Mouse (Mus musculus) neural tube, embryonic 13.5 days (tissue): ENCODE data around the gene Dgcr8. TPM values are rescaled to one million over a fixed set of nuclear protein-coding genes. Genes with fewer than 3 reads are reported as not detected.

ENCODE experiments used
- ATAC-seq: fragments of 200-750 bp; cut with Nextera tagmentation; 2 replicates; pipeline ENCODE4 v1.8.0; 2017; ENCODE audit warnings: low read depth, mild to moderate bottlenecking, moderate TSS enrichment, moderate library complexity
- H3K27ac ChIP-seq: fragments of 300-500 bp; sonication (generic); replicated peaks from 2 replicates; pipeline ENCODE4 v1.5.1; 2015; ENCODE audit warnings: moderate library complexity, mild to moderate bottlenecking, inconsistent platforms
- H3K27me3 ChIP-seq: fragments of 300-500 bp; sonication (generic); 2 replicates; pipeline ENCODE4 v1.6.1; 2015; ENCODE audit warnings: mild to moderate bottlenecking, inconsistent platforms
- H3K36me3 ChIP-seq: fragments of 300-500 bp; sonication (generic); 2 replicates; pipeline ENCODE4 v1.6.1; 2015; ENCODE audit warnings: mild to moderate bottlenecking, inconsistent platforms
- H3K4me1 ChIP-seq: fragments of 300-500 bp; sonication (generic); replicated peaks from 2 replicates; pipeline ENCODE4 v1.6.1; 2015; ENCODE audit warnings: inconsistent platforms
- H3K4me2 ChIP-seq: fragments of 300-500 bp; sonication (generic); 2 replicates; pipeline ENCODE4 v1.6.1; 2015; ENCODE audit warnings: inconsistent platforms, mild to moderate bottlenecking, moderate library complexity
- H3K4me3 ChIP-seq: fragments of 300-500 bp; sonication (generic); 2 replicates; pipeline ENCODE4 v1.5.1; 2015; ENCODE audit warnings: mild to moderate bottlenecking, inconsistent platforms
- H3K9ac ChIP-seq: fragments of 300-500 bp; sonication (generic); 2 replicates; pipeline ENCODE4 v1.6.1; 2015; ENCODE audit warnings: moderate library complexity, mild to moderate bottlenecking, inconsistent platforms
- H3K9me3 ChIP-seq: fragments of 300-500 bp; sonication (generic); 2 replicates; pipeline ENCODE4 v1.6.1; 2016; ENCODE audit warnings: inconsistent platforms
- WGBS: fragments of 180-500 bp; shearing (Covaris S2); methylation state at CpG from one replicate; pipeline ENCODE4 v1.1.7; 2015; 5-methylcytosine and 5-hydroxymethylcytosine counted together
- polyA plus RNA-seq: library from polyadenylated mRNA; unstranded; fragments of >200 nt; fragmentation: Nextera tagmentation; extraction: Ambion mirVana; gene quantifications from 2 replicates; pipeline ENCODE4 v1.2.1, GENCODE M21; 2015

Gene Dgcr8
- polyA plus RNA-seq, 1 experiment from 2014 or later: 31.2 TPM

DNA sequence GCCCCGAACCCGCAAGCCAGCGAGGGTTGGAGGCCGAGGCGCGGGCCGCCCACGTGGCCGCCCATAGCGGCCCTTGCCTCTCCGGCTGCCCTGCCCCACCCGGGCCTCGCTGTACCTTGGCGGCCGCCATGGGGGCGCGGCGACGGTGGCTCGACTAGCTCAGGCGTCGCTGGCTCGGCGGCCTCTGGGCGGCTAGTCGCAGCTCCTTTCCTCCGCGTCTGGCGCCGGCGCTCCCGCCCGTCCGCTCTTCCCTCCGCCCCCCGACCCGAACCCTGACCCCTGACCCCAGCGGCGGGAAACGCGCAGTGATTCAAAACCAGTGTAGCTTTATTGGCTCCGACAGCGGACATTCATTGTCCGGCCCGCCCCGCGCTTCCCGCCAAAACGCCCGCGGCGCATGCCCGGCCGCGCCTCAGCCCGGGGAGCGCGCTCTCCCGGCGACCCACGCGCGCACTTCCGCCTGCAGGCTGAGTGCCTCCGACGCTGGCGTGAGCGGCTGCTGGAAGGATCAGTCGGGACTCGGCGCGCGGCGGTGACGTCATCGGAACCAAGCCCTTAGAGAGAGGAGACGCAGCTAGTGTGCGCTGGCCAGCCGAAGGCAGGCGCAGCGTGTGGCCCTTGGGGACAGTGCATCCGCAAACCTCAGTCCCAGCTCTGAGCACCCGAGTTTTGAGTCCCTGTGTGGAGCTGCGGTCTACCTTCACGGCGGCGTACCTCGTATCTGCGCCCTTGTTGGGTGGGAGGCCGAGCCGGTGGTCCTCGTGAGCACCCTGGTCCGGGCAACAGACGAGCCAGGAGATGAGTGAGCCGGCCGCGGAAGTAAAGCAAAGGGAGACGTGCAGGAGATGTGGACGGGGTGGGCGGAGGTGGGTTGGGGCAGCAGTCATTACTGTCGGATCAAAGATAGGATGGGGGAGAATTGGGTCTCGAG is 40.3 kb downstream of the Dgcr8 start, which contains the start of the genes Trmt2a and Ranbp1:
Gene Trmt2a, plus strand, starts transcription at position 247 of the 931 bp plus-strand sequence.
Gene Ranbp1, minus strand, starts transcription at position 300 of the 931 bp plus-strand sequence.
- Histone ChIP-seq H3K36me3 (peaks cover 67% of the 10 kb centered on the region), H3K4me1 (peaks cover 52% of the 10 kb centered on the region), H3K27ac (peak within 1 kb of the TSS; percentile 95), H3K9ac (peak within 1 kb of the TSS; percentile 92), H3K27me3 (no peaks in the 10 kb centered on the region), H3K4me3 (peak within 1 kb of the TSS; percentile 89), H3K4me2 (peak within 1 kb of the TSS; percentile 91), H3K9me3 (no peaks in the 10 kb centered on the region)
- ATAC-seq: peak; percentile 98
- WGBS: under 1% methylated on average over 102 of the region's 102 CpGs

DNA sequence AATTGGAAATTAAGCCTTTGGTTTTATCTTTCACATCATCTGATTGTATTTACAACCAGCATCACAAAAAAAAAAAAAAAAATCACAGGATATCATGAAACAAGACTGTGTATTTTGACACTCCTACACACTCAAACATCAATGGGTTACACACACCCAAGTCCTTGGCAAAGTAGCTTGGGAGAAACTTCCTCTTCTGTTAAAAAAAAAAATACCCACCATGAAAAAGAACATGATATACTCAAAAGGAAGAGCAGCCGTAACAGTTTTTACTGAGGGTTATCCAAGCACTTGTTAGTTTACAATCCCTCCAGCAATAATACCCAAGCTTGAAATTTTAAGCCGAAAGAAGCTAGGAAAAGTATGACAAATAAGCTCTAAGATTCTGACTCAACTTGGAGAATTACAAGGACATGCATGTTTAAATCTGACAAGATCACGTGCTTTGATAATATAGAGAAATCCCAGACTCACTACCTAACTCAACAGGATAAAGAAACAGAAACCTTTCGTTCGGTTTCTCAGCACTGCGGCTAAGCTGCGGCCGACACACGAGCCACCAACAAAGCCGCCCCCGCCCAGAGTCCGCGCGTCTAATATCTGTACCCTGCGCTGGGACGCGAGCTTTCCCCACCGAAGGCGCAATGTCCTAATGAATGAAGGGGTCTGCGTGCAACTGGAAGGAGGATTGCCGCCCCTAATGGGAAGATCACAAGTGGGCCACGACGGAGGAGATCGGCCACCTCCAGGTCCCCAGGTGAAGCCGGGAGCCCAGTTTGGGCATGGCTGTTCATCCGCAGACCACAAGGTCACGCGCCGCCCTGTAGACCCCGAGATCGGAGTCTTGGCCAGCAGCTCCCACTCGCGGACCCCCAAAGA is 41.3 kb downstream of the Dgcr8 start:
- H3K4me3 ChIP-seq: peak overlapping the region; percentile 89
- no peaks in the 10 kb centered on the region for H3K9me3 ChIP-seq
- peaks cover 52% of the 10 kb centered on the region for H3K4me1 ChIP-seq
- peak; percentile 6 for ATAC-seq
- H3K4me2 ChIP-seq: peak overlapping the region; percentile 91
- peak overlapping the region; percentile 92 for H3K9ac ChIP-seq
- under 1% methylated on average over 33 of the region's 33 CpGs for whole genome bisulfite sequencing
- peak overlapping the region; percentile 95 for H3K27ac ChIP-seq
- H3K36me3 ChIP-seq: peaks cover 67% of the 10 kb centered on the region
- no peaks in the 10 kb centered on the region for H3K27me3 ChIP-seq

DNA sequence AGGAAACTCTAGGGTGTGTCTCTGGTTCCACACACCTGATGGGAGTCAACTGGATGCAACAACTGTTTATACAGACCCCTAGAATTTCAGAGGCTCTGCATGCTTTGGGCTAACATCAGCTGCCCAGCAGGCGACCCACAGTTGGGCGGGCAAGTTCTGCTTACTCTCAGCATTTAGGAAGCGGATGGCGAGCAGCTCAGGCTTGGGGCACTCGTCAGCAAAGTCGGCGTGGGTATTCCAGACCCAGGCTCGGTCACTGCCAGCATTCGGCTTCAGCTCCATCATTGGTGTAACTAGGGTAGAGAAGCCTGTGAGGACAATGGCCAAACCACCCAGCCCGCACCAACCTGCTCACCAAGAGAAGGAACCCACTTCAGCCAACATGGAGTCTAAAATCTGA is 47.5 kb downstream of the Dgcr8 start:
- 90% methylated on average over 10 of the region's 10 CpGs for WGBS

DNA sequence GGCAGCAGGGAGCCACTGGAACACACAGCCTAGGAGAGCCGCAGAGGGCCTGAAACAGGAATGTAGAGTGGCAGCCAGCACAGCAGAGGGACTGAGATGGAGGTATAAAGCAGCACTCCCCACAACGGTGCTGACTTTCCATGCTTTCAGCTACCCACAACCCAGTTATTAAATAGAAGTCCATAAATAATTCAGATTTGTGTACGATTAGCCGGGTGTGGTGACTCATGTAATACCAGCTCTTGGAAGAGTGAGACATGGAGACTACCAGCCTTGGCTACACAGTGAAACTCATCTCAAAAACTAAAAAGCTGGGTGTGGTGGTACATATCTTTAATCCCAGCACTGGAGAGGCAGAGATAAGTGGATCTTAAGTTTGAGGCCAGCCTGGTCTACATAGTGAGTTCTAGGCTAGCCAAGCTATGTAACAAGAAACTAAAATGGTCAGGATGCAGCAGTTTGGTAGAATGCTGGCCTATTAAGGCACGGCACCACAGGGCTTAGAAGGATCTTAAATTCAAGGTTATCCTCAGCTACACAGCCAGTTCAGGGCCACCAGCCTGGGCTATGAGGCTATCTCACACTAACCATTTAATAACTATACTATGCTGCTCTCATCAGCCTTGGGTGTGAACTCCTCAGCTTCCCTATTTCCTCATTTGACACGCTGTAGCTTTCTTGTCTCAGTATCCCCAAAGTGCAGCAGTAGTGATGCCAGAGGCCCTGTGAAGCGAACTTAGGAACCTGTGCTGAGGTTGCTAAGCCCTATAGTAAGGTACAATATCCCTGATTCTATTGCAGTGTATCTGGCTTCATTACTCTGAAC is 52.2 kb downstream of the Dgcr8 start:
- peak overlapping the region; percentile 96 for H3K27ac ChIP-seq
- H3K4me3 ChIP-seq: 0 out of 2 replicates have a peak overlapping the region, but pooled peaks have one; percentile 88
- no peaks in the 10 kb centered on the region for H3K27me3 ChIP-seq
- H3K36me3 ChIP-seq: peaks cover 41% of the 10 kb centered on the region
- H3K4me2 ChIP-seq: peak overlapping the region; percentile 93
- H3K9me3 ChIP-seq: no peaks in the 10 kb centered on the region
- ATAC-seq: no peak; the same call in 1 of the 2 replicates
- H3K4me1 ChIP-seq: peaks cover 33% of the 10 kb centered on the region
- WGBS: 71% methylated on average over 7 of the region's 7 CpGs
- H3K9ac ChIP-seq: peak overlapping the region; percentile 90; the same call in 1 of the 2 replicates

More for the DNA sequence above, 47.5 kb downstream of the Dgcr8 start:
- peaks cover 12% of the 10 kb centered on the region for H3K4me1 ChIP-seq
- ATAC-seq: no peak
- H3K9ac ChIP-seq: no peak overlapping the region
- no peak overlapping the region for H3K27ac ChIP-seq
- no peaks in the 10 kb centered on the region for H3K9me3 ChIP-seq
- peaks cover 88% of the 10 kb centered on the region for H3K36me3 ChIP-seq
- no peak overlapping the region for H3K4me3 ChIP-seq
- H3K27me3 ChIP-seq: no peaks in the 10 kb centered on the region
- no peak overlapping the region for H3K4me2 ChIP-seq

GRCm38 (mm10) chr16:18235389-18236065 is 53.5 kb downstream of the Dgcr8 start:
- no peaks in the 10 kb centered on the region for H3K27me3 ChIP-seq
- H3K27ac ChIP-seq: peak overlapping the region; percentile 96
- peaks cover 46% of the 10 kb centered on the region for H3K4me1 ChIP-seq
- peak; percentile 89 for ATAC-seq
- peak overlapping the region; percentile 93 for H3K4me2 ChIP-seq
- H3K9ac ChIP-seq: peak overlapping the region; percentile 90
- peaks cover 27% of the 10 kb centered on the region for H3K36me3 ChIP-seq
- peak overlapping the region; percentile 88 for H3K4me3 ChIP-seq
- H3K9me3 ChIP-seq: no peaks in the 10 kb centered on the region
- 5% methylated on average over 19 of the region's 19 CpGs for WGBS

DNA sequence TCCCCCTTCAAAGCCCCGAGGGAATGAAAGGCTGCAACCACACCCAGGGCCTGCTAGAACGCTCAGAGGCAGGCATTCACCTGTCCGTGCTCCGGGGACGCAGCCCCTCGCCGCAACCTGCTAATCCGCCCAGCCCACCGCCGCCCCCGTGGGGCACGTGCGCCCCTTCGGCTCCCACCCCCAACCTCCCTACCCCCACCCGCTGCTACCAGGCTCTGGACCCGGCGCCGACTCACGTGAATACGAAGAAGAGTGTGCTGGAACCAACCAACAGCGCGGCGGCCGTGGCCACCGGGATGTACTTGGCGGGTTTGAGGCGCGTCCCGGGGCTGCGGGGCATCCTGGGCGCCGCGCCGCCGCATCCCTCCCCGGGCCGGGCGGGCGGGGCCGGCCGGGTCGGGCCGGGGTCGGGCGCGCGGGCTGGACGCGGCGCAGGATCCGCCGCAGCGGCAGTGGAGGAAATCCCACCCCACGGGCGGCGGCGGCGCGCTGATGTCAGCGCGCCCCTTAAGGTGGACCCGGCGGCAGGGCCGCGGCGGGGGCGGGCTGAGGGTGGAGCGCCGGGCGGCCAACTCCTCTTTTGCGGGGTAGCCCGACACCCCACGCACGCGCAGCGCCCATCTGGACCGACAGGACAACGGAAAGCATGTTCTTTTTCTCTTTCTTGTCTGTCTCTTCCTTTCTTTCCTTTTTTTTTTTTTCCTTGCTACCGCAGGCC is 54.2 kb downstream of the Dgcr8 start, which contains the start of gene Zdhhc8:
Gene Zdhhc8, minus strand, starts transcription at position 466 of the 718 bp plus-strand sequence.
- ATAC-seq: peak; percentile 82
- peak within 1 kb of the TSS; percentile 96 for H3K27ac ChIP-seq
- H3K4me2 ChIP-seq: peak within 1 kb of the TSS; percentile 93
- peak within 1 kb of the TSS; percentile 88 for H3K4me3 ChIP-seq
- H3K9ac ChIP-seq: peak within 1 kb of the TSS; percentile 90
- WGBS: under 1% methylated on average over 79 of the region's 79 CpGs
- H3K36me3 ChIP-seq: peaks cover 20% of the 10 kb centered on the region
- no peaks in the 10 kb centered on the region for H3K9me3 ChIP-seq
- H3K4me1 ChIP-seq: peaks cover 53% of the 10 kb centered on the region
- H3K27me3 ChIP-seq: no peaks in the 10 kb centered on the region

DNA sequence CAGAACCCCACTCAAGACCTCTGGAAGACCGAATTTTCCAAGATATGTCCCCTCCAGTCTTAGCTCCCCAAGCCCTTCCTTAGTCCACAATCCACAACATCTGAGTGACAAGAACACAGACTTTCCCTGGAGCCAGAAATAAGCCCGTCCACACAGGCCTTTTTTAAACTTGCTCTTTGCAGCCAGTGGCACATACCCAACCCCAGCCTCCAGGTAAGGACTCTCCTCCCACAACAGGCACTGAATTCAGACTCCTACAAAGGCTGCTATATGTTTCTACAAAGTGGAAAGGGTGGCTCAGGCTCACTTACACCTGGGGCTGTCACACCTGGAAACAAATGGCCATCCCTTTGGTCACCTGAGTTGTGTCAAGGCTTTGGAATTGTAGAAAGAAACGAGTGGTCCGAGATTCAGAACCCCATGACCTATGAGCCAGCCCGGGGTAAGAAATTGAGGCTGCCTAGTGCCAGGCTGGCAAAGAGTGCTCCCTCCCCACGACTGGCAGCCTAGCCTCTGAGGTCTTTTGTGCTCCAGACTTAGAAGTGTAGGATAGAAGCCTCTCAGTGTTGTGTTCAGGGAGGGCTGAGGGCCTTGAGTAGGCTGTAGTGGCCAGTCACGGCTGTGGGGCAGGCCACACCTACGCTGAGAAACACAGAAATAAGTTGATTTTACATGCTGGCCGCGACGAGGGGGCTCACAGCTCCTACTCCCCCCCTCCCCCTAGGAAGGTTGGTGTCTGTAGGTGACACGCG is 55.0 kb downstream of the Dgcr8 start:
- peak overlapping the region; percentile 88 for H3K4me3 ChIP-seq
- peak; percentile 16; the same call in 1 of the 2 replicates for ATAC-seq
- WGBS: 21% methylated on average over 13 of the region's 13 CpGs
- no peaks in the 10 kb centered on the region for H3K27me3 ChIP-seq
- H3K9ac ChIP-seq: peak overlapping the region; percentile 90
- peak overlapping the region; percentile 93 for H3K4me2 ChIP-seq
- H3K4me1 ChIP-seq: peaks cover 60% of the 10 kb centered on the region
- H3K36me3 ChIP-seq: peaks cover 14% of the 10 kb centered on the region
- H3K9me3 ChIP-seq: no peaks in the 10 kb centered on the region
- peak overlapping the region; percentile 96 for H3K27ac ChIP-seq

- Histone ChIP-seq H3K4me3 (peak overlapping the region; percentile 88), H3K9ac (peak overlapping the region; percentile 90), H3K4me2 (peak overlapping the region; percentile 93), H3K36me3 (peaks cover 14% of the 10 kb centered on the region), H3K9me3 (no peaks in the 10 kb centered on the region), H3K4me1 (peaks cover 63% of the 10 kb centered on the region), H3K27me3 (no peaks in the 10 kb centered on the region), H3K27ac (no peak overlapping the region)
- ATAC-seq: no peak
- 68% methylated on average over 1 of the region's 1 CpGs for WGBS
These were observed 55.6 kb downstream of the Dgcr8 start for GRCm38 (mm10) chr16:18233451-18233850.

- Histone ChIP-seq H3K27ac (no peak overlapping the region), H3K27me3 (no peaks in the 10 kb centered on the region), H3K36me3 (peaks cover 26% of the 10 kb centered on the region), H3K4me1 (peaks cover 61% of the 10 kb centered on the region), H3K9ac (0 out of 2 replicates have a peak overlapping the region, but pooled peaks have one; percentile 1), H3K4me3 (no peak overlapping the region), H3K4me2 (no peak overlapping the region), H3K9me3 (no peaks in the 10 kb centered on the region)
- ATAC-seq: no peak
- 91% methylated on average over 4 of the region's 4 CpGs for WGBS
These were observed 57.6 kb downstream of the Dgcr8 start for GRCm38 (mm10) chr16:18231451-18231850.
